Comparison of ENCODE assay signal across 7 mouse cellular contexts in genomic region chr12:23315186-23315585, GRCm38 (mm10).
DNase-seq lines count a peak whose midpoint lies in the region; ATAC-seq and TF ChIP-seq lines count a peak whose summit lies in the region.
"Not testable (repeated sequence)": the region's sequence is repeated elsewhere in the genome, so short reads cannot be mapped to it uniquely, and the experiment has no call there.

No protein-coding gene starts in this region.

- not testable (repeated sequence) for H3K9ac ChIP-seq in forebrain, embryonic 11.5 days (ENCODE audit: low read length); heart, embryonic 14.5 days (ENCODE audit: low read length); intestine, embryonic 14.5 days (ENCODE audit: low read length); limb, embryonic 14.5 days (ENCODE audit: low read depth, low read length, severe bottlenecking)

- peak; percentile 63; the same call in 1 of the 2 replicates for ATAC-seq in forebrain, embryonic 11.5 days (replicated peaks; ENCODE audit: low FRiP score)
- ATAC-seq in heart, embryonic 14.5 days (ENCODE audit: insufficient number of reproducible peaks, insufficient read depth, low FRiP score, low read depth) = 0 out of 2 replicates have a peak, but pooled peaks have one; percentile 47
- ATAC-seq in intestine, embryonic 14.5 days (replicated peaks; ENCODE audit: low FRiP score, low TSS enrichment, low read depth) = peak; percentile 93
- peak; percentile 85 for ATAC-seq in limb, embryonic 14.5 days (ENCODE audit: low FRiP score, low read depth)

- H3K9me3 ChIP-seq in forebrain, embryonic 11.5 days (ENCODE audit: control insufficient read depth, low read length); heart, embryonic 14.5 days (ENCODE audit: control insufficient read depth, low read length); intestine, embryonic 14.5 days (ENCODE audit: control insufficient read depth, low read length); limb, embryonic 14.5 days (ENCODE audit: control insufficient read depth, low read length): not testable (repeated sequence)

- TF ChIP-seq POLR2A in limb, embryonic 14.5 days (IDR thresholded peaks at IDR 0.05; ENCODE audit: borderline replicate concordance, extremely low read depth, insufficient read depth, insufficient read length) = not testable (repeated sequence)

- peak overlapping the region; percentile 34; the same call in 1 of the 2 replicates for H3K4me2 ChIP-seq in forebrain, embryonic 11.5 days (ENCODE audit: low read depth, low read length, severe bottlenecking)
- H3K4me2 ChIP-seq in heart, embryonic 14.5 days (ENCODE audit: low read length) = peak overlapping the region; percentile 44
- H3K4me2 ChIP-seq in intestine, embryonic 14.5 days (ENCODE audit: low read length) = peak overlapping the region; percentile 22; the same call in 1 of the 2 replicates
- H3K4me2 ChIP-seq in limb, embryonic 14.5 days (replicated peaks; ENCODE audit: low read depth, low read length, severe bottlenecking) = peak overlapping the region; percentile 23; the same call in 1 of the 2 replicates

- H3K4me1 ChIP-seq in forebrain, embryonic 11.5 days (replicated peaks; ENCODE audit: control insufficient read depth, insufficient read depth, low read length); heart, embryonic 14.5 days (ENCODE audit: control insufficient read depth in 2 of 2, insufficient read depth in 2 of 2, low read length in 2 of 2); intestine, embryonic 14.5 days (replicated peaks; ENCODE audit: control insufficient read depth, insufficient read depth, low read length); limb, embryonic 14.5 days (ENCODE audit: control insufficient read depth, insufficient read depth, low read length): not testable (repeated sequence)

- DNase-seq in adrenal gland, postnatal 14 days = peak; percentile 37
- peak; percentile 71 for DNase-seq in forebrain, embryonic 11.5 days (ENCODE audit: low spot score)
- DNase-seq in intestine, embryonic 14.5 days (ENCODE audit: low spot score) = peak; percentile 68
- peak; percentile 22 for DNase-seq in limb, embryonic 14.5 days (ENCODE audit: low spot score)
- DNase-seq in mesoderm, embryonic 11.5 days (ENCODE audit: low read depth, low spot score) = peak; percentile 6
- peak; percentile 0 for DNase-seq in retina, postnatal 1 day

- not testable (repeated sequence) for H3K27ac ChIP-seq in forebrain, embryonic 11.5 days (ENCODE audit: low read depth, low read length); heart, embryonic 14.5 days (replicated peaks in 1 of 2; ENCODE audit: control insufficient read depth in 1 of 2, insufficient read depth in 1 of 2, low read depth in 2 of 2, low read length in 2 of 2); intestine, embryonic 14.5 days (ENCODE audit: low read depth); limb, embryonic 14.5 days (replicated peaks; ENCODE audit: low read depth, low read length)

- H3K27me3 ChIP-seq in forebrain, embryonic 11.5 days (ENCODE audit: control insufficient read depth, insufficient read depth, low read length); heart, embryonic 14.5 days (ENCODE audit: control insufficient read depth, insufficient read depth, low read length); intestine, embryonic 14.5 days (replicated peaks; ENCODE audit: control insufficient read depth, insufficient read depth, low read length); limb, embryonic 14.5 days (ENCODE audit: control insufficient read depth, insufficient read depth, low read length): not testable (repeated sequence)

- peak overlapping the region; percentile 23 for H3K4me3 ChIP-seq in forebrain, embryonic 11.5 days (ENCODE audit: low read depth, low read length)
- H3K4me3 ChIP-seq in heart, embryonic 14.5 days (ENCODE audit: control insufficient read depth in 1 of 2, insufficient read depth in 1 of 2, low read depth in 1 of 2, low read length in 2 of 2) = peak overlapping the region; percentile 32 to 34
- peak overlapping the region; percentile 27 for H3K4me3 ChIP-seq in intestine, embryonic 14.5 days (ENCODE audit: low read depth, low read length)
- peak overlapping the region; percentile 36 for H3K4me3 ChIP-seq in limb, embryonic 14.5 days (replicated peaks; ENCODE audit: low read length)

- H3K36me3 ChIP-seq in forebrain, embryonic 11.5 days (ENCODE audit: control insufficient read depth, insufficient read depth, low read length); heart, embryonic 14.5 days (ENCODE audit: control insufficient read depth, insufficient read depth, low read length); intestine, embryonic 14.5 days (ENCODE audit: control insufficient read depth, insufficient read depth, low read length); limb, embryonic 14.5 days (ENCODE audit: control insufficient read depth, insufficient read depth, low read length): not testable (repeated sequence)

- under 1% methylated on average over 27 of the region's 38 CpGs for WGBS in forebrain, embryonic 11.5 days
- WGBS in heart, embryonic 14.5 days = 1% methylated on average over 29 of the region's 38 CpGs
- 0% methylated on average over 16 of the region's 38 CpGs for WGBS in intestine, embryonic 14.5 days
- WGBS in limb, embryonic 14.5 days = 0% methylated on average over 8 of the region's 38 CpGs

Comparison
In these comparisons a context has a peak if more than half of its experiments do, and no peak if none do; other contexts are left out.
1. DNase-seq: peak in every context shown above with its lines; median percentile 71 in forebrain, embryonic 11.5 days; 68 in intestine, embryonic 14.5 days; 37 in adrenal gland, postnatal 14 days; 22 in limb, embryonic 14.5 days; 6 in mesoderm, embryonic 11.5 days; 0 in retina, postnatal 1 day.